Mouse (Mus musculus) gastrocnemius, postnatal 10 days (tissue): Measurements from ENCODE around the gene Macrod2. TPM values are rescaled to one million over a fixed set of nuclear protein-coding genes. Genes with fewer than 3 reads are reported as not detected.
A peak's percentile ranks its signal among the peaks of the same experiment; 100 is the strongest.

Experiments used
- DNase-seq: peaks from one replicate; pipeline ENCODE4 v3.0.0; 2021; ENCODE audit warnings: mixed read lengths
- total RNA-seq, 2 experiments: library from RNA; stranded (reverse); gene quantifications; 2 replicates each; pipeline ENCODE4 v1.2.3; 2021

Gene Macrod2
- total RNA-seq, 2 experiments from 2014 or later, result 16.6 to 17.4 TPM

DNA sequence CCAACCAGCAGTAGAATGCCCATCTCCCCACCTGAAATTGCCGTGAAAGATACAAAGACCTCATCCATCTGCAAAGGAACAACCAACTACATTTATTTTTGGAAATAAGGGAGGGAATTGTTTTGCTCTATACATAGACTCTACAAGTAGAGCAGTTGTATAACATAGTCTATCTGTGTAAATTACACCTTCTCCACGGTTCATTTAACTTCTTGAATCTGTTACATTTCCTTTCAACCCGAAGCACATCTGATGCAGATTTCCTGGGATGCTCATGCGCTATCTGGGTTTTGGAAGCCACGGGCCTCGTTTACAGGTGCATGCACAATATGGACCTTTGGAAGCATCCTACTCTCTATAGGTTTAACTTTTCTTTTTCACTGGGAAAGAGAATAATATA, 175.8 kb downstream of the Macrod2 start:
- DNase-seq, result no peak

DNA sequence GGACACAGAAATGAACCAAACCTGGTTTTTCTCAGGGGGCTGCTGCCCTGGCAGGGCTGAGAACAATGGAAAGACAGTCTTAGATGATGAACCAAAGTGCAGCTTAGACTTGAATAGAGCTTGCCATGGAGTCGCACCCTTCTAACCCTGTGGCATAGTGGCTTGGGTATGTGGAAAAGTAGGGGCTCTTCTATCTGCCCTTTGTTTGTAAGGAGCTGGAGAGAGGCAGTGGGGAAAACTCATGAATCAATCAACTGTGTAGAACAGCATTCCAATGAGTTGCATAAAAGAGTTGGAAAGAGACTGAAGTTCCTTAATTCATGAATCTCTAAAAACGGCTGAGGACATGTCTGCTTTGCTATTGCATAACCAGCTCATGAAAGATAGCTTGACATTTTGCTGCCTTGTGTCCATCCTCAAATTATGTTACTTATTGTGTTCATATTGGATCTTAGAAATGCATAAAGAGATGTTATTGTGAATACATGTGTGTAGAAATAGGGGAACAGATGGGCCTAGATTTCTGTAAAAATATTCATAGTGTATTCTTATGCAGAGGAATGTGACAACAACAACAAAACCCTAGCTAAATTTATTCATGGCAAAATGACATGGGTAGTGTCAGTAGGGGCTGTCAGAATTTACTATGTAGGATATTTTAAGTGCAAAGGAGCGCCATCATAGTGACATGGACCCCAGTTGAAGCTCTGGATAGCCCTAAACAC, 197.6 kb downstream of the Macrod2 start:
- no peak for DNase-seq

DNA sequence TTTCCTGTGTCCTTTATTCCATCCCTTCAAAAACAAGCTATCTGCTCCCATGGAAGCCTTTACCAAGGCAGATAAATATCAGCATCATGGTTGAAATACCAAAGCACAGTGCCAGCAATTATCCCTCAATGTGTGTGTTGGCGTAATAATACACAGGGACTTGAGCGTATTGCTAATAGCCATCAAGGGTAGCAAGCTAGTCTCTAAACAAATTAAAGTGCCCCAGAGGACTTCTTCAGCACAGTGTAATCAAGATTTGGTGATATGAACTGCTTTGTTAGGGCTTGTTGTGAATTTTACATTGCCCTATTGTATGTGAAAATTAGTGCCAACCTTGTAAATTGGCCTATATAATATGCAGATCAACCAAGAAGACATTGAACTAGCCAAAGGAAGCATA, 201.8 kb downstream of the Macrod2 start:
- DNase-seq, result no peak

DNA sequence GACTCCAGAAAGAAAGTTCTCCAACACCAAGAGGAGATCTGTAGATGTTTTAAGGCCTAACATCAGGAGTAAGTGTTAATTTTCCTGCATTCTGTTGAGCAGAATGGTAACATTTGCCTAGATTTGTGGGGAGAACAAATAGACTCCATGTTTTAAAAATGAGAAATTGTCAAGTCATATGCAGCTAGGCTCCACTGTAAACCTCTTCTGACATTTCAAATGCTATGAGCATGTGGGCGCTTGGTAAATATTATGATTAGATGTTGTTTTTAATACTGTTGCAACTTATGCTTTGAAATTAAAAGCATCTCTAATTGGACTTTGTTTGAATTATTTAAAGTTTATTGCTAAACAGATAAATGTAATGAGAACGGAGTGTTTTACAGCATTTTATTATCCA, 220.3 kb downstream of the Macrod2 start:
- no peak for DNase-seq

DNA sequence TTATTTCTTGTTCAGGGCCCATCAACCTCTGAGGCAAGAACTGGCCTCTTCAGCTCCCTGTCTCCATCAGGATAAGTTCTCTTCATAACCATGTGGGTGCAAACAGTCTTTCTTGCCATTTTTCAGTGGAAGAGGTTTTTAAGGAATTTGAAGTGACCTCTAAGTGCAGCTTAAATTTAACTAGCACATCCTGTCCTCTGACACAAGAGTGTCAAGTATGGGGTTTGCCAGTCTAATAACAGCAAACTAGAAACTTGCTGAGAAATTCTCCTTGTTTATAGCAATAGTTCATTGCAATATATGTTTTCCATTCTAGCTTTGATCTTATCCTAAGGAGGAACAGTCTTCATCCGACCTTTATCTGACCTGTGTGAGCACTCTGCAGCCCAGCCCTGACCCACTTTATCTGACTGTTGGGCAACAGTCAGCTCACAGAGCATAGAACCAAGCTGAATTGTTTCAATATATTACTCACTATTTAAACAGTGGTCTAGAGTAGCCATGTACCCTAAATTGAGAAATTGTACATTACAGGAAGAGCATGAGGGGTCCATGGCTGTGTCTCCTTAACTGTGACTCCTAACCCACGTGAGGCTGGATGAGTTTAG, 226.7 kb downstream of the Macrod2 start:
- DNase-seq, result no peak

DNA sequence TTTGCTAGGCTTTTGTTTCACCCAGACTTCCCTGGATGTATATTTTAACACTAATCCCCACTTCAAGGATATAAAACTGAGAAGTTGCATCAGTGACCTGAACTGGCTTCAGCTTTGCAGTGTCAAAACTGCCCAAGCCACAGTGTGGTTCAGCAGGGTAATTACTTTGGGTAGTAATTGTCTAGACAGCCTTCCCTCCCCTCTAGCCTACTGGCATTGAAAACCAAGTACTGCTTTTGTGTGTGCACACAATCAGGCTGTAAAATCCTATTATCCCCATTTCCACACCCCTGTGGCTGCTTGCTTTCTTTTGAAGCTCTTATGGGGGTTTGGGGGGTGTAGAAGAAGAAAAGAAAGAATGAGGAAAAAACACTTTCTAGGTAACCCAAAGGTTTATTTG, 258.4 kb downstream of the Macrod2 start:
- DNase-seq, result no peak

DNA sequence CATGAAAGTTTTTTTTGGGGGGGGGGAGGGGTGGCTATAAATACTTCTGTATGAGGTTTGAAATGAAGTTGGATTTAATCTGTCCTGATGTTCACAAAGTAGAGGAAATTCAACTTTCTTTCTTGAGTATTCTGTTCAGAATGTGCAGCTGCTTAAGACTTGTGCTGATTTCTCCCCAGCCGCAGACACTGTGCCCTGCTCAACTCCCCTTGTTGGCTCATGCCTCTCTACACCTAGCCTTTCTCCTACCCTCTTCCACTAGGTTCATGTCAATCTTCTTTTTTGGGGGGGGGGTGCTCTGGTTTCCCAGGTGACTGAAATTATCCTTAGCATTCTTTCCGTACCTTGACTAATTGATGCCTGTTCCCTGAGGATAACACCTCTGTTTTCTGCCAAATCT, 258.9 kb downstream of the Macrod2 start:
- DNase-seq, result no peak

DNA sequence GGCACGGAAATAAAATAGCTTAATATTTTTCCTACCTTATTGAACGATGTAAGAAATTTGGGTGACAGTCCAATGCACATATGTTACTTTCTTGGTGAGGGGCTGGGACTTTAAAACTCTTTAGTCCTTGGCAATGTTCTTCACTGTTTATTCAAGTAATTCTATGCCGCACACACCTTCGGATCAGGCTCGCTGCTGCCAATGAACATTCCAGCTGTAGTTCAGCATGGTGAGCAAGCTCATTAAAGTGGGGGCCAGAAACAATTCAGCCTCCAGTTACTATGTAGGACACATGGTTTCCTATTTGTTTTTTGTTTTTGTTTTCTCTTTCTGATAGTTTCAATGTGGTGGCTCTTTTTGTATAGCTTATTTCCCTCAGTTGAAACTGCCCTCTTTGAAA, 267.6 kb downstream of the Macrod2 start:
- no peak for DNase-seq

DNA sequence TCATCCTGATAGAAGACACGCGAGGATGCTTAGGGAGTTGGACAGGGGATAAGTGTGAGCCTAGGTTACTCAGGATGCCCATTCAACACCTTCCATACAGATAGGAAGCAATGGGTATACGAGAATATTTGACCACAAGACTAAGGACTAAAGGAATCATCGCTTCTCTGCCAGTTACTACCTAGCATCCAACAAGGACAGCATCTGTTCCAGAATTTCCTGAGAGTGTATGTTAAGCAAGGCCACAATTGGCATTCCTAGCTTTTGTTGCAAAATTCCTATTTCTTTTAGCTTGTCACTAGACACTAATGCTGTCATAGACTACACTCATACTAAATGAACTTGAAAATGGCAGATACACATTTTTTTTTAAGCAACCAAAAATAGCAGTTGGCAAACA, 269.3 kb downstream of the Macrod2 start:
- no peak for DNase-seq

GRCm38 (mm10) chr2:140666846-140667245, 271.7 kb downstream of the Macrod2 start:
- DNase-seq, result no peak

DNA sequence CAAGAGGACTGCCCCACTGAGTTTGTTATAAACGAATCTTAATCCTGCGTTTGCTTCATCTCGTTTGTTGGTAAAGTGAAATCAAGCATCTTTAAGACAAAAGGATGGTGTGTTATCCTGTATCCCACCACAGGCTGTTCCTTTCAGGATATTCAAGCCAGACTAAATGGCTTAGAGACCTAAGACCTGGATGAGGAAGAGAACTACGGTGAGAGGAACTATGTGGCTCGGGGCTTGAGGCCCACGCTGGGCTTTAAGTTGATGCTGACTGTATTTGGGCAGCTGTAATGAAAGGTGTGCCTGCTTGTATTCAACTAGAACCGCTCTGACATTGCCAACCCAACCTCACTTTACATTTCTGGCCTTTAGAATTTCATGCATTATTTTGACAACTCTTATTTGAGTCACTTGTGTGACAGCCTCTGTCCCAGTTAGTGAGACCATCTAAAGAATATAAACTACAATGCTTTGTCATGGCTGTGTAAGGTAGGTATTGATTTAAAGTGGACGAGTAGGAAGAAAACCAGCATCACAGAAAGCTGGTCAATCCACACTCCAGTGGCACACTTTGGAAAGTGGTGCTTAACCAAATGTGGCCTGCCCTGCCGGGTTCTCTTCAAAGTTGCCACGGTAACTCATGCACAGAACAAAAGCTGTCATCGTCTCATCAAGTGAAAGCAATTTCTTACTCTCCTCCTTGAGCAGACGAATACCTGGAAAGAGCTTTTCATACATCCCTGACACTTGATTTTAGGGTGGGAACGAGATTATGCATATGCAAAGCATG, 272.3 kb downstream of the Macrod2 start:
- no peak for DNase-seq

GRCm38 (mm10) chr2:140668311-140668710, 273.2 kb downstream of the Macrod2 start:
- peak; percentile 55 for DNase-seq

DNA sequence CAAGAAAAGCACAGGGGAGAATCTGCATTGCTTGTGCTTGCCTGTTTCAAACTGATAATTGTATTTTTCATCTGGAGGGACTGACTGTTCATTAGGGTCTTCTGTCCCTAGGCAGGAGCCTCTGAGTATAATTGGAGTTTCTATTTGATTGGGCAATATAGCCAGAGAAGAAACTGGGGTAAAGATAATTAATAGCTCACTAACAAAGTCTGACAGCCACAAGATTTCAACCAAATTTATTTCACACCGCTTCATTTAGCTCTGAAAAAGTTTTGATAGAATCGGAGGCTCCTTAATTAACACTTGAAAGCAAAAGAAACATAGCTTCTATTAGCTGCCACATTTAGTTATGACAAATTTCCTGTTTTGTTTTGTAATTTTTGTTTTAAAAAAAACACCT, 274.0 kb downstream of the Macrod2 start:
- no peak for DNase-seq

DNA sequence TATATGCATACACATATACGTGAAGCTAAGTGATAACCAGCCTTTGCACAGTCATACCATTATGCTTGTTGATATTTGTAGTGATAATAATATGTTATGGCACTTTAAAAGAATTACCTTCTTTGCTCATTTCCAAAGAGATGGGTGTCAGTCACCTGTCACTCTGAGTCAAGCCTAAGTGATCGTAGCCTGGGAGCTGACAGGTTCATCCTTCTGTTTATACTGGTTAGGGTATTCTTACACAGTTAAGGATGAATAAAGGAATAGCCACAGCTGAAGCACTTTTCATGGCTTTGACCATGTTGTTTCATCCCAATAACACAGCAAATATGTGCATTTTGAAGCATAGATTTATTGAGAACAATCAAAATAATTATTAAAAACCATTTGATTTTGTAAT, 274.7 kb downstream of the Macrod2 start:
- no peak for DNase-seq

- peak; percentile 10 for DNase-seq
These were observed 275.3 kb downstream of the Macrod2 start for GRCm38 (mm10) chr2:140670457-140670856.

GRCm38 (mm10) chr2:140670963-140671702, 276.0 kb downstream of the Macrod2 start, which contains the start of gene Flrt3:
Flrt3 (minus strand) TSS chr2:140671469.
- DNase-seq, result peak; percentile 58

DNA sequence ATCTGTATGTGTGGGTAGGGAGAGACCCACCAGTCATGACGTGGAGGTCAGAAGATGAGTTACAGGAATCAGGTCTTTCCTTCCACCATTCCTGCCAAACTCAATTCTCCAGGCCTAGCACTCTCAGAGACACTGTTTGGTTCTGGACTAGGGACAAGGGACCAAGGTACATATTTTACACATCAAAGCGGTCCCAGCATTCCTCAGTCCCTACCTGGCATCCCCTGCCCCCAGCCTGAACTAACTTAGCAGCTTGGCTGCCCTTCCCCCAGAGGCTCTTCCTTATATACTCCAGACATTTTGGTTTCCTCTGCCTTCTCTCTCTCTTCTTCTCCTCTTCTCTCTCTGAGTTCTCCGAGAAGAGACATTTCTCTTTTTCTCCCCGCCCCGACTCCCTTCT, 278.4 kb downstream of the Macrod2 start:
- no peak for DNase-seq

DNA sequence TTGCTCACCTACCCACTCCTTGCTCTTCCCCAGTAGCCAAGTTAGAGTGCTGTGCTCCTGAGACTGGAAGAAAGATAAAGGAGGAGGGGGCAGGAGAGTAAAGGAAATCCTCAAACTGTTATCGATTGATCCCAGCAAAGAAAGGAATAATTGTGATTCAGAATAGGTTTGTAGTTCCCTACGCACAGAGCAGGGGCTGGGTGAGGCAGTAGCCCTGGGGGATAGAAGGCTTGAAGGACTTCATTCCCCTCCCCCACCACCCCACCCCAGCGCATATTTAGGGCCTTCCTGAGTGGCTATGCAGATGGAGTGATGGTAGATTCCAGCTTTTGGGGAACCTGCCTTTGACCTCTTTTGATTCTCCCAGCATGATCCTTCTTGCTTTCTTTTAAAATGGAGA, 281.6 kb downstream of the Macrod2 start:
- DNase-seq, result no peak

- DNase-seq, result no peak
These were observed 295.8 kb downstream of the Macrod2 start for GRCm38 (mm10) chr2:140690906-140691305.

DNA sequence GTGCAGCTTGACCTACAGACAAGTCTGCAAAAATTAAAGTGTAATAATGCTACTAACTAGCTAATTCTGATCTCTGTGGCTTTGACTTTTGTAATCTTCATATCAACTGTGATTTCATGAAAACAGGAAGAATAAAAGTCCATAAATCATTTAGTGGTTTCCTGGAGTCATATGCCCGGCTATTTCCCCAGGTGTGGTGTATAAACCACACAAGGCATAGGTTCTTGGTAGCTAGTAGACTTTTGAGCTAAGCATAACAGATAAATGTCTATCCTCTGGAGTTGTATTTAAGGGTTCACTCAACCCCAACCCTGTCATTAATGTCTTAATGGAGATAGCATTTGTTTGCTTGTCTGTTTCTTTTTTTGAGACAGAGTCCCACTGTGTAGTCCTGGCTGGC, 296.3 kb downstream of the Macrod2 start:
- no peak for DNase-seq

DNA sequence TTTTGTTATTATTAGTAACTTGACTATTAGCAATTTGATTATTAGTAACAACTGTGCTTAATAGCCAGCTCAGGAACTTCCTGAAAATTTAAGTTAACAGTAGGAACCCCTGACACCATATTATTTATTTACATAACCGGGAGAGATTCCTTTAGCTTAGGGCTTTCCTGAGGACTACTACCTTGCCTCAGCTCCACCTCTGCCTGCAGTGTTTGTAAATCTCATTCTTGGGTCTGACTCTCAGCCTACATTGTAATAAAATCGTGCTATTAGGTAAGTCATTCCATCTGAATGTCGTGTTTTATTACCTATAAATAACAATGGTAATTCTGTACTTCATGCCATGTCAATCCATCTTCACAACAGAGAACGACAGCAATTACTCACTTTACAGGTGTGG, 297.4 kb downstream of the Macrod2 start:
- no peak for DNase-seq

- DNase-seq, result no peak
These were observed 298.7 kb downstream of the Macrod2 start for GRCm38 (mm10) chr2:140693845-140694244.

DNA sequence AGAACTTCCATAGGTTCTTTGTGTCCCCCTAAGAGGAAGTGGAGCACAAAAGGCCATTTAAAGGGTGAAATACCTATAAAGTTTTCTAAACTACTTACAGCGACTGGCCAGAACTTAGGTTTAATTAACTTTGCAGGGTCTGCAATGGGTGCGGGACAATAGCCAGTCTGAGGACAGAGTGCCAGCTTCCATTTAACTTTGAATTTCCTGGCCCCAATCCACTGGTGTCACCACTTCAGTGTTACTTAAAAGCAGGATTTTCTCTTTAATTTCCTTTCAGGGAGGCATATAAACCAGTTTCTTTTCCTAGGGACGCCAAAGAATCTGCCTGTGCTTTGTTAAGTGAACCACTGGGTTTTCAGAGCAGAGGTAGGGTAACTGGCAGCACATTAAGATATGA, 303.5 kb downstream of the Macrod2 start:
- DNase-seq, result no peak
